Mouse (Mus musculus): ENCODE data around the gene Slc22a1.

Slc22a1 gene

GRCm38 (mm10) chr17:12630976-12631730 lies 44.5 kb downstream of the Slc22a1 start:
- DNase-seq = no peak

- DNase-seq = no peak
These were observed 47.6 kb downstream of the Slc22a1 start for GRCm38 (mm10) chr17:12627983-12628382.

GRCm38 (mm10) chr17:12619641-12620040 lies 56.0 kb downstream of the Slc22a1 start:
- DNase-seq = no peak

GRCm38 (mm10) chr17:12615429-12615828 lies 60.2 kb downstream of the Slc22a1 start:
- no peak for DNase-seq

- peak in 1 of 2 experiments; percentile 3 for DNase-seq
These were observed 60.9 kb downstream of the Slc22a1 start for GRCm38 (mm10) chr17:12614511-12615385.

- no peak for DNase-seq
These were observed 68.4 kb downstream of the Slc22a1 start for GRCm38 (mm10) chr17:12607202-12607601.

GRCm38 (mm10) chr17:12606634-12607033 lies 69.0 kb downstream of the Slc22a1 start:
- no peak for DNase-seq

Measured in thymus, postnatal 36 days (tissue).